Mouse (Mus musculus): ENCODE results near the gene Man2a1. TPM values are rescaled to one million over a fixed set of nuclear protein-coding genes. Genes with fewer than 3 reads are reported as not detected.
A peak's percentile ranks its signal among the peaks of the same experiment; 100 is the strongest.

Man2a1 gene
- 4.1 and 4.7 TPM in 2 replicates for polyA plus RNA-seq (2016; fragmentation: Nextera tagmentation; extraction: Ambion mirVana)

GRCm38 (mm10) chr17:64600372-64601090 lies at the start of gene Man2a1:
Man2a1 (plus strand) TSS chr17:64600736.
- WGBS, result 0% methylated on average over 21 of the region's 69 CpGs
- Histone ChIP-seq H3K4me3 (replicated peaks) (peak within 1 kb of the TSS; percentile 89), H3K27ac (peak within 1 kb of the TSS; percentile 86), H3K4me1 (peaks cover 38% of the 10 kb centered on the region), H3K9ac (peak within 1 kb of the TSS; percentile 88), H3K36me3 (replicated peaks) (no peaks in the 10 kb centered on the region), H3K4me2 (peak within 1 kb of the TSS; percentile 99), H3K27me3 (no peaks in the 10 kb centered on the region), H3K9me3 (no peaks in the 10 kb centered on the region)
- peak; percentile 97 for ATAC-seq (ENCODE audit: low FRiP score)

GRCm38 (mm10) chr17:64553358-64553757 lies 47.2 kb upstream of the Man2a1 start:
- WGBS, result 93% methylated on average over 10 of the region's 10 CpGs
- Histone ChIP-seq H3K9ac (no peak overlapping the region), H3K4me3 (replicated peaks) (no peak overlapping the region), H3K27ac (no peak overlapping the region), H3K4me2 (no peak overlapping the region), H3K9me3 (no peaks in the 10 kb centered on the region), H3K4me1 (peaks cover 4% of the 10 kb centered on the region; the same call in 1 of the 2 replicates), H3K27me3 (no peaks in the 10 kb centered on the region), H3K36me3 (replicated peaks) (no peaks in the 10 kb centered on the region)
- no peak for ATAC-seq (ENCODE audit: low FRiP score)

GRCm38 (mm10) chr17:64554901-64555300 lies 45.6 kb upstream of the Man2a1 start:
- H3K36me3 ChIP-seq (replicated peaks), result no peaks in the 10 kb centered on the region
- 84% methylated on average over 3 of the region's 3 CpGs for WGBS
- H3K4me2 ChIP-seq, result no peak overlapping the region
- no peak overlapping the region for H3K4me3 ChIP-seq (replicated peaks)
- no peak for ATAC-seq (ENCODE audit: low FRiP score)
- no peak overlapping the region for H3K27ac ChIP-seq
- peaks cover 4% of the 10 kb centered on the region for H3K4me1 ChIP-seq
- H3K9me3 ChIP-seq, result no peaks in the 10 kb centered on the region
- no peaks in the 10 kb centered on the region for H3K27me3 ChIP-seq
- no peak overlapping the region for H3K9ac ChIP-seq

GRCm38 (mm10) chr17:64556661-64557445 lies 43.7 kb upstream of the Man2a1 start:
- WGBS, result 90% methylated on average over 22 of the region's 22 CpGs
- H3K4me3 ChIP-seq (replicated peaks), result no peak overlapping the region
- no peak for ATAC-seq (ENCODE audit: low FRiP score)

GRCm38 (mm10) chr17:64558994-64559540 lies 41.5 kb upstream of the Man2a1 start:
- no peak; the same call in 1 of the 2 replicates for ATAC-seq (ENCODE audit: low FRiP score)
- no peaks in the 10 kb centered on the region for H3K36me3 ChIP-seq (replicated peaks)
- H3K4me2 ChIP-seq, result 0 out of 2 replicates have a peak overlapping the region, but pooled peaks have one; percentile 1
- H3K27me3 ChIP-seq, result no peaks in the 10 kb centered on the region
- no peak overlapping the region for H3K4me3 ChIP-seq (replicated peaks)
- no peaks in the 10 kb centered on the region for H3K9me3 ChIP-seq
- 12% methylated on average over 4 of the region's 4 CpGs for WGBS
- H3K9ac ChIP-seq, result no peak overlapping the region
- H3K27ac ChIP-seq, result 0 out of 2 replicates have a peak overlapping the region, but pooled peaks have one; percentile 46
- H3K4me1 ChIP-seq, result peaks cover 4% of the 10 kb centered on the region

More at GRCm38 (mm10) chr17:64556661-64557445, 43.7 kb upstream of the Man2a1 start:
- no peaks in the 10 kb centered on the region for H3K36me3 ChIP-seq (replicated peaks)
- no peaks in the 10 kb centered on the region for H3K27me3 ChIP-seq
- H3K4me2 ChIP-seq, result no peak overlapping the region
- no peak overlapping the region for H3K9ac ChIP-seq
- H3K4me1 ChIP-seq, result peaks cover 4% of the 10 kb centered on the region
- H3K9me3 ChIP-seq, result no peaks in the 10 kb centered on the region
- H3K27ac ChIP-seq, result no peak overlapping the region

GRCm38 (mm10) chr17:64566435-64566834 lies 34.1 kb upstream of the Man2a1 start:
- H3K9ac ChIP-seq, result no peak overlapping the region
- no peak overlapping the region for H3K27ac ChIP-seq
- no peak for ATAC-seq (ENCODE audit: low FRiP score)
- H3K4me1 ChIP-seq, result no peaks in the 10 kb centered on the region
- 86% methylated on average over 6 of the region's 6 CpGs for WGBS
- no peaks in the 10 kb centered on the region for H3K27me3 ChIP-seq
- no peak overlapping the region for H3K4me2 ChIP-seq
- H3K36me3 ChIP-seq (replicated peaks), result no peaks in the 10 kb centered on the region
- no peak overlapping the region for H3K4me3 ChIP-seq (replicated peaks)
- H3K9me3 ChIP-seq, result no peaks in the 10 kb centered on the region

- 94% methylated on average over 3 of the region's 3 CpGs for WGBS
- no peak for ATAC-seq (ENCODE audit: low FRiP score)
- no peaks in the 10 kb centered on the region for H3K9me3 ChIP-seq
- H3K27me3 ChIP-seq, result no peaks in the 10 kb centered on the region
- no peaks in the 10 kb centered on the region for H3K4me1 ChIP-seq
- H3K4me2 ChIP-seq, result no peak overlapping the region
- no peaks in the 10 kb centered on the region for H3K36me3 ChIP-seq (replicated peaks)
- no peak overlapping the region for H3K9ac ChIP-seq
- H3K4me3 ChIP-seq (replicated peaks), result no peak overlapping the region
- no peak overlapping the region for H3K27ac ChIP-seq
Observed at GRCm38 (mm10) chr17:64567546-64567945, 33.0 kb upstream of the Man2a1 start.

- Histone ChIP-seq H3K36me3 (replicated peaks) (no peaks in the 10 kb centered on the region), H3K9ac (no peak overlapping the region), H3K4me2 (no peak overlapping the region), H3K27ac (no peak overlapping the region), H3K27me3 (no peaks in the 10 kb centered on the region), H3K4me3 (replicated peaks) (no peak overlapping the region), H3K9me3 (no peaks in the 10 kb centered on the region), H3K4me1 (no peaks in the 10 kb centered on the region; the same call in 1 of the 2 replicates)
- 92% methylated on average over 9 of the region's 9 CpGs for WGBS
- ATAC-seq (ENCODE audit: low FRiP score), result no peak
Observed at GRCm38 (mm10) chr17:64573981-64574380, 26.6 kb upstream of the Man2a1 start.

GRCm38 (mm10) chr17:64575240-64575639 lies 25.3 kb upstream of the Man2a1 start:
- Histone ChIP-seq H3K27ac (no peak overlapping the region), H3K4me1 (no peaks in the 10 kb centered on the region; the same call in 1 of the 2 replicates), H3K4me3 (replicated peaks) (no peak overlapping the region), H3K4me2 (no peak overlapping the region), H3K9me3 (no peaks in the 10 kb centered on the region), H3K36me3 (replicated peaks) (no peaks in the 10 kb centered on the region), H3K27me3 (no peaks in the 10 kb centered on the region), H3K9ac (no peak overlapping the region)
- ATAC-seq (ENCODE audit: low FRiP score), result no peak
- 74% methylated on average over 6 of the region's 6 CpGs for WGBS

- Histone ChIP-seq H3K36me3 (replicated peaks) (no peaks in the 10 kb centered on the region), H3K9ac (no peak overlapping the region), H3K9me3 (no peaks in the 10 kb centered on the region), H3K27me3 (no peaks in the 10 kb centered on the region), H3K4me2 (no peak overlapping the region), H3K27ac (no peak overlapping the region), H3K4me3 (replicated peaks) (no peak overlapping the region), H3K4me1 (no peaks in the 10 kb centered on the region; the same call in 1 of the 2 replicates)
- no peak for ATAC-seq (ENCODE audit: low FRiP score)
- WGBS, result 43% methylated on average over 5 of the region's 5 CpGs
Observed at GRCm38 (mm10) chr17:64577485-64577884, 23.1 kb upstream of the Man2a1 start.

- Histone ChIP-seq H3K4me2 (no peak overlapping the region), H3K9ac (no peak overlapping the region), H3K4me1 (no peaks in the 10 kb centered on the region; the same call in 1 of the 2 replicates), H3K9me3 (no peaks in the 10 kb centered on the region), H3K27ac (no peak overlapping the region), H3K4me3 (replicated peaks) (no peak overlapping the region), H3K36me3 (replicated peaks) (no peaks in the 10 kb centered on the region), H3K27me3 (no peaks in the 10 kb centered on the region)
- ATAC-seq (ENCODE audit: low FRiP score), result no peak
- 40% methylated on average over 4 of the region's 4 CpGs for WGBS
Observed at GRCm38 (mm10) chr17:64578346-64578745, 22.2 kb upstream of the Man2a1 start.

GRCm38 (mm10) chr17:64579696-64580095 lies 20.8 kb upstream of the Man2a1 start:
- no peak for ATAC-seq (ENCODE audit: low FRiP score)
- 90% methylated on average over 8 of the region's 8 CpGs for WGBS

More at GRCm38 (mm10) chr17:64579696-64580095, 20.8 kb upstream of the Man2a1 start:
- H3K27ac ChIP-seq, result no peak overlapping the region
- no peaks in the 10 kb centered on the region for H3K36me3 ChIP-seq (replicated peaks)
- H3K4me1 ChIP-seq, result no peaks in the 10 kb centered on the region; the same call in 1 of the 2 replicates
- no peak overlapping the region for H3K4me3 ChIP-seq (replicated peaks)
- H3K9me3 ChIP-seq, result no peaks in the 10 kb centered on the region
- H3K4me2 ChIP-seq, result no peak overlapping the region
- no peaks in the 10 kb centered on the region for H3K27me3 ChIP-seq
- H3K9ac ChIP-seq, result no peak overlapping the region
